Mouse (Mus musculus) yolk sac, embryonic 10.5 days (tissue): ENCODE results near the gene Slc4a4.

ENCODE experiments used
- DNase-seq: peaks from one replicate; pipeline ENCODE4 v3.0.0-alpha.2; 2017; ENCODE audit warnings: low spot score

The Slc4a4 gene

GRCm38 (mm10) chr5:89171025-89171718 is 284.6 kb downstream of the Slc4a4 start:
- no peak for DNase-seq

- no peak for DNase-seq
These were observed 303.4 kb downstream of the Slc4a4 start for GRCm38 (mm10) chr5:89190063-89190462.

GRCm38 (mm10) chr5:89194654-89195053 is 308.0 kb downstream of the Slc4a4 start:
- DNase-seq = no peak

DNA sequence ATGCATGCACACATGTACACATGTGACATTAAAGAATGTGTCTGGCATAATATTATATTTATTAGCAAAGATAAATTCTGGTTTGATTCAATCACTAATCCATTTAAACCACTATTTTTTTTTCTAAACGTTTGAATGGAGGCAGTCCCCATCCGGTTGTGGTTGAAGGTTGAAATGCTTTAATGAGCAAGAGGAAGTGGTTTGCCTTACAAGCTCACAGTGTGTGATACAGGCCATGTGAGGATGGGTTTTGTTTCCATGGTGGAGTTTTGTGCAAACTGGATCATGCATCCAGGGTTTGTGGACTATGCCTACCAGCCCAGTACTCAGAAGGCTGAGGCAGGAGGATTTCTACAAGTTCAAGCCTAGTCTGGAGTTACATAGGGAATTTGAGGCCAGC is 311.9 kb downstream of the Slc4a4 start:
- no peak for DNase-seq

GRCm38 (mm10) chr5:89209973-89210703 is 323.5 kb downstream of the Slc4a4 start:
- DNase-seq = no peak

GRCm38 (mm10) chr5:89211057-89211456 is 324.4 kb downstream of the Slc4a4 start:
- DNase-seq = no peak

DNA sequence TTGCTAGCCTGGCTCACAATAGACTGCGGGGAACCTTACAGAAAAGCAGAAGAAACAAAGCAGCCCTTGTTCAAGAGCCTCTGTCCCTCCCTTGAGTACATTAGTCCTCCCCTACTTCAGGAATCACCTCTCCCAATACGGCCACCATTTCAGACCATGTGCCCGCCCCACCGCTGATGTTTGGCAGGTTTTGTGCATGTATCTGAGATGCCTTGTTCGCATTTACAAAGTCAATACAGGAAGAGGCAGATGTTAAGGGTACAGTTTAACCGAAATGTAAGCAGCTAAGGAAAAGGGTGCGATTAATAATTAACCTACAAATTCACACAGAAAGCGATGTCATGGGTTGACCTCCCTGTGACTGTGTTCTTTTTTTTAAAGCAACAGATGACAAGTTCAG is 331.6 kb downstream of the Slc4a4 start:
- peak; percentile 58 for DNase-seq

DNA sequence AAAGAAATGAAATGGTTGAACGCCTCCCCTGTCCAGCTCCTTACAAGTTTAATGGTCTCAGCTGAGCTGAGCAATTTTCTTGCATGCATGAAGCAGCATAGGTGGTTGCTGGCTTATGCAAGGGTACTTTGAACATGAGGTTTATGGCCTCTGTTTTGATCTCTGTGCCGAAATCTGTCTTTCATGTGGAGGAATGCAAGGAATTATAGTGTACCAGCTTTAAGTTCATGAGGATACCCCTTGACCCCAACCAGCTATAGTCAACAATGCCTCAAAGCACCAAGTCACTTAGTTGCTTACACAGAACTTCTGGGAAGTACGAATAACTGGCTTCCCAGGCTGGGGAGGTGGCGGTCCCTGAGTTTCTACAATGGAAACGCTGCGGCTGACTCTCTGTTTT is 332.1 kb downstream of the Slc4a4 start:
- peak; percentile 53 for DNase-seq

- DNase-seq = no peak
These were observed 335.0 kb downstream of the Slc4a4 start for GRCm38 (mm10) chr5:89221658-89222057.

- no peak for DNase-seq
These were observed 336.6 kb downstream of the Slc4a4 start for GRCm38 (mm10) chr5:89223061-89223740.

DNA sequence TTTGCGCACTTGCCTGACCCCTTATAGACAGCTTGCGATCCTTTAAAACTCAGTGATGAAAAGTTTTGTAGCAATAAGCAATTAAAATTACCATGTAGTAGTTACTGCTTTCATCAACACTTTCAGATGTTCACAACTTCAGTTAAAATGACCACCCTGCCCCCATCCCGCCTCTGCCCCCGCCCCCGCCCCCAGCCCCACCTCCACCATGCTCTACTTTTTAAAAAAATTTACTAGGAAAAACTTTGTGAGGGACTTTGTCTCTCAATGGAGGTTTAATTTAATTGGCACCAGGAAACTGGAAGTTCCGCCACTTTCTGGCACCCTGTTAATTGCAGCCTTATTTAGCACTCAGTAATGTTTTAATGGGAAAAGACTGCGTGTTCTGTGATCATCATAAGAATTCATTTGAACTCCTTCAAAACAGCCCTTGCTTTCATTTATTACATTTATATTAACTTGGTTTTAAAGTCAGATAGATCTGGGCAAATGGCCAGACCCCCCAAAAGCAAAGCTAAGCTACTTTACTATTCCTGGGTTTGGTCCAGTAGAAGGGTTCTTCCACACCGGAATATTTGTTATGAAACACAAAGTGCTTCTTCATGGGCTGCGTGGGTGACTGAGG is 337.2 kb downstream of the Slc4a4 start:
- no peak for DNase-seq

DNA sequence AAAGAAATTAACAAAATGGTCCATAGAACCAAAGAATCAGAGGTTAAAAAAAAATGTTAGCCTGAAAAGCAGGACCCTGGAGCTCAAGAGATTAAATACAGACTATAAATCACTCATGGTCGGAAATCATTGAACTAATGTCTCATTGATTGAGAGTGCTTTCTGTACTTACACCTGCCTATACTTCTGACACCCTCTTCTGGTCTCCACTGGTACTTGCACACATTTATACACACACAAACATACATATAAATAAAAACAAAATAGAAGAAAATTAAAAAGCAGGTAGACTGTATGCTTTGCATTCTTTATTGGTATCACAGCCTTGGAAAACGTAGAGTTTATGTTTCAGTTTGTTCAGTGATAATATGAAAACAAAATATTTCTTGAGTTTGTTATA is 341.3 kb downstream of the Slc4a4 start:
- no peak for DNase-seq

DNA sequence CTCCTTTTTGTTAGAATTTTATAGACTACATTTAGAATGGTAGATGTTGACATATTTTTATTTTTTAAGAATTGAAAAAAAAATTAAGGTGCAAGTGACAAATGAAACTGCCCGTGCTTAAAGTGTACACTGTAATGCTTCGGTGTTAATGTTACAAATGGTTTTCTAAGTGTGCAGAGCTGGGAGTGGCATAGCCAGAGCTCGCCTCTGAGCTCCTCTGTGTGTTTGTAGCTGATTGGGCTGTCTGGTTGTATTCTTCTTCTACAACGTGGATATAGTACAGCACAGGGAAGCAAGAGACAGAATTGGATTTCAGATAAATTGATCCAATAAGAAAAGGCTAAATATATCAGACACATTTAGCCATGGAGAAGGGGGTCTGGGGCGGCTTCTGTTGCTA is 343.0 kb downstream of the Slc4a4 start:
- no peak for DNase-seq

GRCm38 (mm10) chr5:89232313-89232712 is 345.7 kb downstream of the Slc4a4 start:
- no peak for DNase-seq

DNA sequence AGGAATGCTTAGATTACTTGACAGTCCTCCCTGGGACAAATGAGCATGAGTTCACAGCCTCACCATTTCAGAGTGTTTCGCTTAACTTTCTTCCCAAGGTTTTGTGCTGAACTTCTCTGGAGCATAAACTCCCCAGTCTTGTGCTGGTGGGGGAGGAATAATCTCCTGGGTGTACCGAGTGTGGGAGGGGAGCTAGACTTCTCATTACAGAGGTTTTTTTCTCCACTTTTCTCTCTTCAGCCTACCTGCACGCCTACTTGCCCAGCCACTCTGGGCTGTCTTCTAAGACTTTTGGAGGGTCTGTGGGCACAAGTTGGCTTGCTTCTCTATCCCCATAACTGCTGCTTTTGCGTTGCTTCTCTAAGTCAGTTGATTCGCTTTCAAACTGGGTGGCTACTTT is 365.2 kb downstream of the Slc4a4 start:
- DNase-seq = no peak

GRCm38 (mm10) chr5:89259804-89260492 is 373.3 kb downstream of the Slc4a4 start:
- no peak for DNase-seq

- peak; percentile 13 for DNase-seq
These were observed 390.4 kb downstream of the Slc4a4 start for GRCm38 (mm10) chr5:89277049-89277448.

GRCm38 (mm10) chr5:89277616-89278015 is 391.0 kb downstream of the Slc4a4 start:
- peak; percentile 63 for DNase-seq

- peak; percentile 42 for DNase-seq
These were observed 391.7 kb downstream of the Slc4a4 start for GRCm38 (mm10) chr5:89278309-89278708.

DNA sequence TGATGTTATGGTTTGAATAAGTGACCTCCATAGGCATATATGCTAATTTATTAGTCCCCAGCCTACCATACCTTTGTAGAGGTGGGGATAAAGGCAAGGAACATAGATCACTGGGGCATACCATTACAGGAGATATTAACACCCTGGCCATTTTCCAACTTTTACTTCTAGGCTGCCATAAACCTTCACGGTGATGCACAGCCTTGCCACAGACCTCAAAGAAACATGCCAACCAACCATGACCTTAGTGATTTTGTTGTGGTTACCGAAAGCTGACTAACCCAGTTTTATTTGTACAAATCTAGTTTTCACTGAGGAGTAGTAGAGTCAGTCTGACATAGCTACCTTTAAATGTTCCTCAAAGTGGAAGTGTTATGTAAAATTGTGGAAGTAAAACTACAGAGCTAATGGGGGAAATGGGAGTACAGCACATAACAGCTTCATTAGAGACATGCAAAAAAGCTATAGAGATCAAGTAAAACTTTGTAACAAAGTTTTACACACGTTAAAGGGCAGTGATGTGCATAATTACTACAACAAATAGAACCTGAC is 393.8 kb downstream of the Slc4a4 start:
- no peak for DNase-seq
